In genomic region chr7:34596531-34597235, GRCm38 (mm10) we compare ENCODE assay signal across 11 mouse cellular contexts. TPM values are rescaled to one million over a fixed set of nuclear protein-coding genes. Genes with fewer than 3 reads are reported as not detected.
A peak's percentile ranks its signal among the peaks of the same experiment; 100 is the strongest.
DNase-seq lines count a peak whose midpoint lies in the region; ATAC-seq and TF ChIP-seq lines count a peak whose summit lies in the region.
"Had no signal": no experiment of that assay in that cellular context is flagged by ENCODE, and none has a peak within 500 bp of the region (broad histone marks: within the 10 kb centered on the region; RNA-seq: fewer than 3 reads in every experiment).

No protein-coding gene starts in this region.

- H3K4me1 ChIP-seq in forebrain, embryonic 14.5 days (ENCODE audit: control insufficient read depth, insufficient read depth, low read length): peaks cover 13% of the 10 kb centered on the region
- peaks cover 30% of the 10 kb centered on the region for H3K4me1 ChIP-seq in kidney, postnatal 0 days (replicated peaks; ENCODE audit: insufficient read depth, low read length)
- H3K4me1 ChIP-seq in midbrain, embryonic 16.5 days (ENCODE audit: control insufficient read depth, insufficient read depth, low read length): peaks cover 19% of the 10 kb centered on the region
- peaks cover 7% of the 10 kb centered on the region for H3K4me1 ChIP-seq in heart, embryonic 12.5 days (replicated peaks)
- H3K4me1 ChIP-seq: liver, embryonic 13.5 days had no signal

- H3K9me3 ChIP-seq in forebrain, embryonic 14.5 days (replicated peaks; ENCODE audit: control insufficient read depth, low read length): no peaks in the 10 kb centered on the region
- H3K9me3 ChIP-seq in kidney, postnatal 0 days (replicated peaks; ENCODE audit: low read length): no peaks in the 10 kb centered on the region
- no peaks in the 10 kb centered on the region for H3K9me3 ChIP-seq in midbrain, embryonic 16.5 days (replicated peaks; ENCODE audit: control insufficient read depth, low read length, poor library complexity, severe bottlenecking)
- no peaks in the 10 kb centered on the region; the same call in 1 of the 2 replicates for H3K9me3 ChIP-seq in heart, embryonic 12.5 days (replicated peaks)
- H3K9me3 ChIP-seq: intestine, embryonic 15.5 days; liver, embryonic 13.5 days had no signal

- H3K4me3 ChIP-seq in forebrain, embryonic 14.5 days (ENCODE audit: low read depth, low read length): no peak overlapping the region
- no peak overlapping the region for H3K4me3 ChIP-seq in kidney, postnatal 0 days (replicated peaks; ENCODE audit: low read depth, low read length)
- no peak overlapping the region for H3K4me3 ChIP-seq in midbrain, embryonic 16.5 days (ENCODE audit: low read depth, low read length)
- no peak overlapping the region for H3K4me3 ChIP-seq in heart, embryonic 12.5 days
- H3K4me3 ChIP-seq: intestine, embryonic 15.5 days; liver, embryonic 13.5 days had no signal

- peak; percentile 87 for ATAC-seq in forebrain, embryonic 14.5 days
- no peak for ATAC-seq in kidney, postnatal 0 days (replicated peaks; ENCODE audit: low FRiP score, low read depth)
- ATAC-seq in midbrain, embryonic 16.5 days: peak; percentile 55; the same call in 1 of the 2 replicates
- no peak for ATAC-seq in heart, embryonic 12.5 days (ENCODE audit: insufficient number of reproducible peaks, low FRiP score)
- ATAC-seq: intestine, embryonic 15.5 days had no signal

- H3K27ac ChIP-seq in forebrain, embryonic 14.5 days (ENCODE audit: low read depth, low read length): peak overlapping the region; percentile 67
- peak overlapping the region; percentile 51 for H3K27ac ChIP-seq in kidney, postnatal 0 days
- H3K27ac ChIP-seq in midbrain, embryonic 16.5 days (ENCODE audit: low read length): peak overlapping the region; percentile 2; the same call in 1 of the 2 replicates
- no peak overlapping the region for H3K27ac ChIP-seq in heart, embryonic 12.5 days (ENCODE audit: poor library complexity, severe bottlenecking)
- H3K27ac ChIP-seq: intestine, embryonic 15.5 days; liver, embryonic 13.5 days had no signal

- intact Hi-C loops in heart, postnatal 36 days (cut with DNase I): no loop called here

- WGBS in forebrain, embryonic 14.5 days: 6% methylated on average over 14 of the region's 14 CpGs
- 22% methylated on average over 14 of the region's 14 CpGs for WGBS in kidney, postnatal 0 days
- 28% methylated on average over 14 of the region's 14 CpGs for WGBS in midbrain, embryonic 16.5 days
- WGBS in heart, embryonic 12.5 days: 66% methylated on average over 14 of the region's 14 CpGs

- H3K9ac ChIP-seq in forebrain, embryonic 14.5 days (ENCODE audit: low read length): no peak overlapping the region
- H3K9ac ChIP-seq in kidney, postnatal 0 days (ENCODE audit: low read depth, low read length): no peak overlapping the region
- H3K9ac ChIP-seq in midbrain, embryonic 16.5 days (ENCODE audit: low read depth, low read length): no peak overlapping the region
- H3K9ac ChIP-seq in heart, embryonic 12.5 days: no peak overlapping the region
- H3K9ac ChIP-seq: intestine, embryonic 15.5 days; liver, embryonic 13.5 days had no signal

- no peaks in the 10 kb centered on the region for H3K27me3 ChIP-seq in forebrain, embryonic 14.5 days (replicated peaks; ENCODE audit: control insufficient read depth, insufficient read depth, low read length)
- no peaks in the 10 kb centered on the region for H3K27me3 ChIP-seq in kidney, postnatal 0 days (ENCODE audit: insufficient read depth, low read length)
- H3K27me3 ChIP-seq in midbrain, embryonic 16.5 days (ENCODE audit: control insufficient read depth, insufficient read depth, low read depth, low read length): no peaks in the 10 kb centered on the region
- no peaks in the 10 kb centered on the region for H3K27me3 ChIP-seq in heart, embryonic 12.5 days (replicated peaks)
- H3K27me3 ChIP-seq: intestine, embryonic 15.5 days; liver, embryonic 13.5 days had no signal

- peak; percentile 40 for DNase-seq in retina, postnatal 1 day
- no peak for DNase-seq in retina, embryonic 14.5 days (ENCODE audit: low spot score)
- DNase-seq in forebrain, embryonic 14.5 days (ENCODE audit: low spot score): peak; percentile 76
- DNase-seq in kidney, postnatal 0 days (ENCODE audit: low spot score): peak; percentile 65
- DNase-seq in heart, postnatal 36 days: no peak
- DNase-seq in adrenal gland, postnatal 25 days: no peak
- DNase-seq: liver, embryonic 13.5 days had no signal

- H3K36me3 ChIP-seq in forebrain, embryonic 14.5 days (ENCODE audit: control insufficient read depth, insufficient read depth, low read length): no peaks in the 10 kb centered on the region
- H3K36me3 ChIP-seq in kidney, postnatal 0 days (ENCODE audit: insufficient read depth, low read length): no peaks in the 10 kb centered on the region
- H3K36me3 ChIP-seq in midbrain, embryonic 16.5 days (ENCODE audit: control insufficient read depth, insufficient read depth, low read length): no peaks in the 10 kb centered on the region
- no peaks in the 10 kb centered on the region for H3K36me3 ChIP-seq in heart, embryonic 12.5 days
- H3K36me3 ChIP-seq: intestine, embryonic 15.5 days; liver, embryonic 13.5 days had no signal

- H3K4me2 ChIP-seq in forebrain, embryonic 14.5 days (ENCODE audit: low read length): 0 out of 2 replicates have a peak overlapping the region, but pooled peaks have one; percentile 6
- no peak overlapping the region for H3K4me2 ChIP-seq in kidney, postnatal 0 days (ENCODE audit: low read length)
- 0 out of 2 replicates have a peak overlapping the region, but pooled peaks have one; percentile 4 for H3K4me2 ChIP-seq in midbrain, embryonic 16.5 days (ENCODE audit: low read length)
- H3K4me2 ChIP-seq in heart, embryonic 12.5 days: no peak overlapping the region
- H3K4me2 ChIP-seq: intestine, embryonic 15.5 days; liver, embryonic 13.5 days had no signal

- no peak for TF ChIP-seq CTCF in kidney, postnatal 0 days (IDR thresholded peaks at IDR 0.05; ENCODE audit: low read depth)

RNA-seq across cellular contexts. Expression of gene Kctd15, which starts 59.8 kb away (rescaled TPM):
- 13.9 and 16.0 TPM in 2 replicates for polyA plus RNA-seq in forebrain, embryonic 14.5 days (2014; fragmentation: Nextera tagmentation; extraction: Ambion mirVana)
- 24.7 and 26.8 TPM in 2 replicates for polyA plus RNA-seq in kidney, postnatal 0 days (2015; fragmentation: Nextera tagmentation; extraction: Ambion mirVana)
- 24.8 and 26.5 TPM in 2 replicates for polyA plus RNA-seq in midbrain, embryonic 16.5 days (2015; fragmentation: Nextera tagmentation; extraction: Ambion mirVana)
- total RNA-seq in heart, postnatal 36 days (2021): 1 to 10 TPM; 3.0 to 3.2 TPM
- total RNA-seq in adrenal gland, postnatal 25 days (2021): 9.4 and 9.7 TPM in 2 replicates
- 9.0 and 9.1 TPM in 2 replicates for polyA plus RNA-seq in heart, embryonic 12.5 days (2016; fragmentation: Nextera tagmentation; extraction: Ambion mirVana)
- total RNA-seq: megakaryocyte-erythroid progenitor cell, adult 5-6 weeks had no signal

Comparison
In these comparisons a context has a peak if more than half of its experiments do, and no peak if none do; other contexts are left out.
1. DNase-seq: peak in retina, postnatal 1 day (single experiment), forebrain, embryonic 14.5 days (single experiment) and kidney, postnatal 0 days (single experiment); none in retina, embryonic 14.5 days (single experiment), heart, postnatal 36 days (0 of 2) and adrenal gland, postnatal 25 days (single experiment).
2. ATAC-seq: peak in forebrain, embryonic 14.5 days (single experiment) and midbrain, embryonic 16.5 days (single experiment); none in kidney, postnatal 0 days (single experiment) and heart, embryonic 12.5 days (single experiment).
3. H3K4me2 ChIP-seq: peak in forebrain, embryonic 14.5 days (single experiment) and midbrain, embryonic 16.5 days (single experiment); none in kidney, postnatal 0 days (single experiment) and heart, embryonic 12.5 days (single experiment).